In genomic region chr7:24448782-24449517, GRCm38 (mm10) we compare ENCODE assay signal across 14 mouse cellular contexts. TPM values are rescaled to one million over a fixed set of nuclear protein-coding genes. Genes with fewer than 3 reads are reported as not detected.
A peak's percentile ranks its signal among the peaks of the same experiment; 100 is the strongest.
DNase-seq lines count a peak whose midpoint lies in the region; ATAC-seq and TF ChIP-seq lines count a peak whose summit lies in the region.
"Had no signal": no experiment of that assay in that cellular context is flagged by ENCODE, and none has a peak within 500 bp of the region (broad histone marks: within the 10 kb centered on the region; RNA-seq: fewer than 3 reads in every experiment).

No protein-coding gene starts in this region.

- H3K9me3 ChIP-seq in liver, embryonic 12.5 days (replicated peaks): no peaks in the 10 kb centered on the region
- H3K9me3 ChIP-seq in kidney, embryonic 16.5 days (ENCODE audit: low read length): no peaks in the 10 kb centered on the region
- H3K9me3 ChIP-seq: midbrain, embryonic 12.5 days had no signal

- no peaks in the 10 kb centered on the region for H3K79me2 ChIP-seq in myocyte (ENCODE audit: control insufficient read depth, insufficient read depth)

- no peak overlapping the region for H3K9ac ChIP-seq in liver, embryonic 12.5 days
- H3K9ac ChIP-seq in kidney, embryonic 16.5 days (replicated peaks; ENCODE audit: low read length): no peak overlapping the region
- H3K9ac ChIP-seq: midbrain, embryonic 12.5 days had no signal

- peaks cover 20% of the 10 kb centered on the region for H3K27me3 ChIP-seq in liver, embryonic 12.5 days (replicated peaks)
- H3K27me3 ChIP-seq in myocyte (ENCODE audit: control insufficient read depth, insufficient read depth, insufficient read length): no peaks in the 10 kb centered on the region
- no peaks in the 10 kb centered on the region for H3K27me3 ChIP-seq in kidney, embryonic 16.5 days (ENCODE audit: insufficient read depth, low read length)
- H3K27me3 ChIP-seq: midbrain, embryonic 12.5 days had no signal

- ATAC-seq in CD4-positive, CD25-positive, alpha-beta regulatory T cell, adult 4 months: no peak
- no peak for ATAC-seq in liver, embryonic 12.5 days
- ATAC-seq in kidney, embryonic 16.5 days (ENCODE audit: low FRiP score, low TSS enrichment): no peak

- no peak overlapping the region for H3K4me2 ChIP-seq in liver, embryonic 12.5 days
- H3K4me2 ChIP-seq in myocyte (ENCODE audit: low read depth): peak overlapping the region; percentile 73
- no peak overlapping the region for H3K4me2 ChIP-seq in kidney, embryonic 16.5 days (replicated peaks; ENCODE audit: low read depth, low read length)
- H3K4me2 ChIP-seq: midbrain, embryonic 12.5 days had no signal

- H3ac ChIP-seq in myocyte (ENCODE audit: control insufficient read depth, insufficient read length): no peak overlapping the region

- H3K4me3 ChIP-seq in liver, embryonic 12.5 days: no peak overlapping the region
- no peak overlapping the region for H3K4me3 ChIP-seq in myocyte
- no peak overlapping the region for H3K4me3 ChIP-seq in kidney, embryonic 16.5 days (ENCODE audit: low read length)
- H3K4me3 ChIP-seq: midbrain, embryonic 12.5 days had no signal

- TF ChIP-seq POLR2A in myocyte (IDR thresholded peaks at IDR 0.05; ENCODE audit: insufficient read length, low read depth): no peak

- 39% methylated on average over 14 of the region's 14 CpGs for WGBS in liver, embryonic 12.5 days (ENCODE audit: insufficient replicate concordance)
- WGBS in kidney, embryonic 16.5 days: 56% methylated on average over 14 of the region's 14 CpGs

- H3K4me1 ChIP-seq in liver, embryonic 12.5 days: peaks cover 13% of the 10 kb centered on the region
- H3K4me1 ChIP-seq in kidney, embryonic 16.5 days (ENCODE audit: insufficient read depth, low read length): no peaks in the 10 kb centered on the region
- H3K4me1 ChIP-seq: midbrain, embryonic 12.5 days had no signal

- no peaks in the 10 kb centered on the region for H3K36me3 ChIP-seq in liver, embryonic 12.5 days
- H3K36me3 ChIP-seq in myocyte (ENCODE audit: control insufficient read depth, insufficient read depth): no peaks in the 10 kb centered on the region
- no peaks in the 10 kb centered on the region for H3K36me3 ChIP-seq in kidney, embryonic 16.5 days (ENCODE audit: insufficient read depth, low read length)
- H3K36me3 ChIP-seq: midbrain, embryonic 12.5 days had no signal

- peak; percentile 43 for DNase-seq in CD4-positive, CD25-positive, alpha-beta regulatory T cell, adult 2 months (ENCODE audit: low read depth, low spot score)
- DNase-seq in liver: peak; percentile 40
- DNase-seq in adrenal gland, adult 8-10 months: peak; percentile 53
- no peak for DNase-seq in embryo, embryonic 9.5 days (ENCODE audit: extremely low spot score)
- DNase-seq: heart, postnatal 14 days; kidney, postnatal 4 days had no signal

- no peak overlapping the region for H3K27ac ChIP-seq in liver, embryonic 12.5 days
- H3K27ac ChIP-seq in kidney, embryonic 16.5 days (ENCODE audit: low read length): no peak overlapping the region
- H3K27ac ChIP-seq: midbrain, embryonic 12.5 days had no signal

TF ChIP-seq in myocyte, 11 proteins besides CTCF, POLR2A, EP300 and RAD21:
- TF ChIP-seq CEBPB (IDR thresholded peaks at IDR 0.05; ENCODE audit: insufficient read depth, poor library complexity, severe bottlenecking): peak; percentile 67
- no peak for TF ChIP-seq USF1 (IDR thresholded peaks at IDR 0.05; ENCODE audit: low read depth)
- no peak for TF ChIP-seq E2F4 (IDR thresholded peaks at IDR 0.05; ENCODE audit: insufficient read depth)
- TF ChIP-seq MAX (IDR thresholded peaks at IDR 0.05; ENCODE audit: low read depth): no peak
- TF ChIP-seq POLR2AphosphoS2 (IDR thresholded peaks at IDR 0.05; ENCODE audit: insufficient read length, low read depth): no peak
- peak in 2 of 3 experiments; percentile 10 to 37 for TF ChIP-seq MYOD1 (IDR thresholded peaks at IDR 0.05; ENCODE audit: control insufficient read depth in 1 of 3, insufficient read length in 2 of 3, low read depth in 2 of 3)
- TF ChIP-seq TCF12 (IDR thresholded peaks at IDR 0.05; ENCODE audit: insufficient read depth, poor library complexity, severe bottlenecking): no peak

RNA-seq across cellular contexts. Expression of gene Irgc1, which starts 3.1 kb away (rescaled TPM):
- under 1 TPM; 0.35 to 0.56 TPM for polyA plus RNA-seq in CD4-positive, CD25-positive, alpha-beta regulatory T cell, adult 4 months (2017; shearing (Covaris generic))
- not detected in 2 replicates for polyA plus RNA-seq in liver, embryonic 12.5 days (2016; fragmentation: Nextera tagmentation; extraction: Ambion mirVana)
- not detected for total RNA-seq in adrenal gland, adult 8-10 months (2022)
- 0.32 TPM for polyA plus RNA-seq in myocyte (2012; fragmentation: generic; extraction: Trizol)
- not detected in 2 replicates for polyA plus RNA-seq in kidney, embryonic 16.5 days (2015; fragmentation: Nextera tagmentation; extraction: Ambion mirVana)
- total RNA-seq: adrenal gland, adult 18-20 months; common myeloid progenitor, adult 5-6 weeks; heart, postnatal 14 days had no signal
- polyA plus RNA-seq: limb, embryonic 14.5 days; midbrain, embryonic 12.5 days had no signal

RNA-seq across cellular contexts. Expression of gene Plaur, which starts 13.3 kb away (rescaled TPM):
- 1 to 10 TPM in 1 of 2 experiments, under 1 TPM in 1; 0.66 to 5.8 TPM for polyA plus RNA-seq in CD4-positive, CD25-positive, alpha-beta regulatory T cell, adult 4 months (2017; shearing (Covaris generic))
- 2.6 and 2.8 TPM in 2 replicates for polyA plus RNA-seq in liver, embryonic 12.5 days (2016; fragmentation: Nextera tagmentation; extraction: Ambion mirVana)
- total RNA-seq in adrenal gland, adult 8-10 months (2022): 10 to 100 TPM in 3 of 4 experiments, 1 to 10 TPM in 1; 9.6 to 19.2 (median 10.2) TPM
- polyA plus RNA-seq in myocyte (2012; fragmentation: generic; extraction: Trizol): 32.5 TPM
- polyA plus RNA-seq in kidney, embryonic 16.5 days (2015; fragmentation: Nextera tagmentation; extraction: Ambion mirVana): 16.3 and 18.5 TPM in 2 replicates

RNA-seq across cellular contexts. Expression of gene Cadm4, which starts 32.9 kb away (rescaled TPM):
- not detected for polyA plus RNA-seq in CD4-positive, CD25-positive, alpha-beta regulatory T cell, adult 4 months (2017; shearing (Covaris generic))
- polyA plus RNA-seq in liver, embryonic 12.5 days (2016; fragmentation: Nextera tagmentation; extraction: Ambion mirVana): 0.28 and 0.35 TPM in 2 replicates
- total RNA-seq in adrenal gland, adult 8-10 months (2022): 1 to 10 TPM; 3.1 to 4.7 (median 4.1) TPM
- polyA plus RNA-seq in myocyte (2012; fragmentation: generic; extraction: Trizol): 54.4 TPM
- polyA plus RNA-seq in kidney, embryonic 16.5 days (2015; fragmentation: Nextera tagmentation; extraction: Ambion mirVana): 4.3 and 6.6 TPM in 2 replicates
- total RNA-seq: common myeloid progenitor, adult 5-6 weeks had no signal

RNA-seq across cellular contexts. Expression of gene Smg9, which starts 49.5 kb away (rescaled TPM):
- 10 to 100 TPM; 27.9 to 29.4 TPM for polyA plus RNA-seq in CD4-positive, CD25-positive, alpha-beta regulatory T cell, adult 4 months (2017; shearing (Covaris generic))
- polyA plus RNA-seq in liver, embryonic 12.5 days (2016; fragmentation: Nextera tagmentation; extraction: Ambion mirVana): 22.9 and 23.5 TPM in 2 replicates
- 10 to 100 TPM; 20.2 to 39.0 (median 25.9) TPM for total RNA-seq in adrenal gland, adult 8-10 months (2022)
- 17.4 TPM for polyA plus RNA-seq in myocyte (2012; fragmentation: generic; extraction: Trizol)
- 28.3 and 31.9 TPM in 2 replicates for polyA plus RNA-seq in kidney, embryonic 16.5 days (2015; fragmentation: Nextera tagmentation; extraction: Ambion mirVana)

RNA-seq across cellular contexts. Expression of gene Zfp428, which starts 57.9 kb away (rescaled TPM):
- under 1 TPM in 1 of 2 experiments, not detected in 1; 0.56 TPM for polyA plus RNA-seq in CD4-positive, CD25-positive, alpha-beta regulatory T cell, adult 4 months (2017; shearing (Covaris generic))
- polyA plus RNA-seq in liver, embryonic 12.5 days (2016; fragmentation: Nextera tagmentation; extraction: Ambion mirVana): 12.4 and 14.2 TPM in 2 replicates
- 1 to 10 TPM; 4.9 to 7.3 (median 5.6) TPM for total RNA-seq in adrenal gland, adult 8-10 months (2022)
- 30.0 TPM for polyA plus RNA-seq in myocyte (2012; fragmentation: generic; extraction: Trizol)
- polyA plus RNA-seq in kidney, embryonic 16.5 days (2015; fragmentation: Nextera tagmentation; extraction: Ambion mirVana): 60.5 and 67.6 TPM in 2 replicates
